Mouse (Mus musculus): ENCODE data around the gene 1700061G19Rik.

GRCm38 (mm10) chr17:56913023-56913422 lies 37.7 kb downstream of the 1700061G19Rik start:
- TF ChIP-seq ZNF384 (IDR thresholded peaks at IDR 0.05; ENCODE audit: low read depth, low read length), result no peak
- no peak for TF ChIP-seq MAFK (IDR thresholded peaks at IDR 0.05; ENCODE audit: insufficient read depth, low read depth, low read length)
- TF ChIP-seq HCFC1 (IDR thresholded peaks at IDR 0.05; ENCODE audit: borderline replicate concordance, insufficient read depth, low read length), result no peak
